21 mouse cellular contexts compared by ENCODE assay signal in the genomic region with DNA sequence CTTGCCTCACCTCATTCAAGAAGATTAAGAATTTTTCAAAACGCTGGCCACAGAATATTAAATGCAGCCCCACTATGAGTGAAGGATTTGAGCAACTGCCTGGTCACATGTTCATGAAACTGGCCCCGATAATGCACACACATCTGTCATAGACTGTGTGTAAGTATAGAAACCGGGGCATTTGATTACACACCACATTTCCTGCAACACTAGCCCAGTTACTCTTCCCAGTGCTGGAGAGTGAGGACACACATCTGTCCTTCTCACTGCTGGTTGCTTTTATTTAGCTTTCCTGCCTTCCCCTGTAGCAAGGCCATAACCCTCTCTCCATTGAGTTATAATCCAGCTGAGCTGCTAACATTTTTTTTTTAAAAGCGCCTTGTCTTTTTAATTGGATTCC.
DNase-seq lines count a peak whose midpoint lies in the region; ATAC-seq and TF ChIP-seq lines count a peak whose summit lies in the region.
"Had no signal": no experiment of that assay in that cellular context is flagged by ENCODE, and none has a peak within 500 bp of the region (broad histone marks: within the 10 kb centered on the region; RNA-seq: fewer than 3 reads in every experiment).

No protein-coding gene starts in this region.

- no peaks in the 10 kb centered on the region for H3K27me3 ChIP-seq in lung, embryonic 14.5 days (ENCODE audit: insufficient read depth, low read length)
- H3K27me3 ChIP-seq in lung, postnatal 0 days (replicated peaks; ENCODE audit: insufficient read depth, low read length) = no peaks in the 10 kb centered on the region
- H3K27me3 ChIP-seq: embryonic facial prominence, embryonic 12.5 days; embryonic facial prominence, embryonic 15.5 days; forebrain, embryonic 12.5 days had no signal

- H3K4me1 ChIP-seq in lung, embryonic 14.5 days (ENCODE audit: insufficient read depth) = no peaks in the 10 kb centered on the region
- no peaks in the 10 kb centered on the region for H3K4me1 ChIP-seq in lung, postnatal 0 days (ENCODE audit: insufficient read depth, low read depth, low read length)
- H3K4me1 ChIP-seq: embryonic facial prominence, embryonic 12.5 days; embryonic facial prominence, embryonic 15.5 days; forebrain, embryonic 12.5 days had no signal

- TF ChIP-seq CTCF in lung, embryonic 14.5 days (IDR thresholded peaks at IDR 0.05; ENCODE audit: low read depth) = no peak
- no peak for TF ChIP-seq CTCF in lung, postnatal 0 days (IDR thresholded peaks at IDR 0.05)

- H3K4me3 ChIP-seq in lung, embryonic 14.5 days (ENCODE audit: low read depth, low read length) = no peak overlapping the region
- no peak overlapping the region for H3K4me3 ChIP-seq in lung, postnatal 0 days (ENCODE audit: low read depth, low read length)
- H3K4me3 ChIP-seq: embryonic facial prominence, embryonic 12.5 days; embryonic facial prominence, embryonic 15.5 days; erythroblast, embryonic 14.5 days; forebrain, embryonic 10.5 days; forebrain, embryonic 12.5 days had no signal

- TF ChIP-seq EP300 in lung, postnatal 0 days (IDR thresholded peaks at IDR 0.05) = no peak

- H3K36me3 ChIP-seq in lung, embryonic 14.5 days (ENCODE audit: insufficient read depth) = no peaks in the 10 kb centered on the region
- no peaks in the 10 kb centered on the region for H3K36me3 ChIP-seq in lung, postnatal 0 days (ENCODE audit: insufficient read depth, low read length)
- H3K36me3 ChIP-seq: embryonic facial prominence, embryonic 12.5 days; embryonic facial prominence, embryonic 15.5 days; forebrain, embryonic 10.5 days; forebrain, embryonic 12.5 days had no signal

- H3K9ac ChIP-seq in lung, embryonic 14.5 days = no peak overlapping the region
- H3K9ac ChIP-seq in lung, postnatal 0 days (replicated peaks; ENCODE audit: low read depth) = no peak overlapping the region
- H3K9ac ChIP-seq: embryonic facial prominence, embryonic 12.5 days; embryonic facial prominence, embryonic 15.5 days; forebrain, embryonic 12.5 days had no signal

- WGBS in lung, embryonic 14.5 days = 36% methylated on average over 4 of the region's 4 CpGs
- WGBS in lung, postnatal 0 days = 50% methylated on average over 4 of the region's 4 CpGs

- ATAC-seq in lung, embryonic 14.5 days (ENCODE audit: insufficient read depth) = 0 out of 2 replicates have a peak, but pooled peaks have one; percentile 58
- no peak for ATAC-seq in lung, postnatal 0 days
- ATAC-seq: forebrain, embryonic 14.5 days; forebrain, embryonic 16.5 days had no signal

- no peak overlapping the region for H3K27ac ChIP-seq in lung, embryonic 14.5 days (ENCODE audit: low read depth)
- H3K27ac ChIP-seq in lung, postnatal 0 days (ENCODE audit: low read length) = no peak overlapping the region
- H3K27ac ChIP-seq: embryonic facial prominence, embryonic 12.5 days; embryonic facial prominence, embryonic 15.5 days; forebrain, embryonic 10.5 days; forebrain, embryonic 12.5 days had no signal

- no peak overlapping the region for H3K4me2 ChIP-seq in lung, embryonic 14.5 days
- H3K4me2 ChIP-seq in lung, postnatal 0 days (replicated peaks; ENCODE audit: low read depth, low read length) = no peak overlapping the region
- H3K4me2 ChIP-seq: embryonic facial prominence, embryonic 12.5 days; embryonic facial prominence, embryonic 15.5 days; forebrain, embryonic 12.5 days had no signal

- peak; percentile 57 for DNase-seq in lung, embryonic 14.5 days
- no peak for DNase-seq in lung, postnatal 14 days
- DNase-seq in lung, postnatal 0 days (ENCODE audit: low spot score) = peak; percentile 6
- no peak for DNase-seq in lung, postnatal 4 days
- DNase-seq: adrenal gland, adult 2 months; adrenal gland, postnatal 10 days; adrenal gland, postnatal 25 days; cerebellum, adult 11 months; cerebellum, adult 18-20 months; cerebellum, adult 8-10 months; cerebellum, adult 9-11 months; cerebellum, postnatal 14 days; cerebellum, postnatal 36 days; embryo, embryonic 11 days had no signal

- no peaks in the 10 kb centered on the region for H3K9me3 ChIP-seq in lung, embryonic 14.5 days (ENCODE audit: low read depth, low read length)
- no peaks in the 10 kb centered on the region for H3K9me3 ChIP-seq in lung, postnatal 0 days (ENCODE audit: low read length)
- H3K9me3 ChIP-seq: embryonic facial prominence, embryonic 12.5 days; embryonic facial prominence, embryonic 15.5 days; forebrain, embryonic 10.5 days; forebrain, embryonic 12.5 days had no signal

Comparison
In these comparisons a context has a peak if more than half of its experiments do, and no peak if none do; other contexts are left out.
1. DNase-seq: peak in lung, embryonic 14.5 days (single experiment) and lung, postnatal 0 days (single experiment); none in lung, postnatal 14 days (single experiment) and lung, postnatal 4 days (0 of 2).